Mouse (Mus musculus): Measurements from ENCODE around the gene Htr1a. TPM values are rescaled to one million over a fixed set of nuclear protein-coding genes. Genes with fewer than 3 reads are reported as not detected.

The Htr1a gene
- 10 to 100 TPM; 37.8 to 43.9 TPM for total RNA-seq (2021)

GRCm38 (mm10) chr13:105443339-105443738 lies at the start of gene Htr1a:
TSS of gene Htr1a (plus strand) at chr13:105443639.
- peak; percentile 10 to 20 for DNase-seq (ENCODE audit: extremely low spot score in 1 of 2, low spot score in 1 of 2)

GRCm38 (mm10) chr13:105411535-105412326 lies 31.7 kb upstream of the Htr1a start:
- DNase-seq (ENCODE audit: extremely low spot score in 1 of 2, low spot score in 1 of 2): peak; percentile 8 to 14

GRCm38 (mm10) chr13:105412327-105412722 lies 31.1 kb upstream of the Htr1a start:
- DNase-seq (ENCODE audit: extremely low spot score in 1 of 2, low spot score in 1 of 2): no peak

- no peak for DNase-seq (ENCODE audit: extremely low spot score in 1 of 2, low spot score in 1 of 2)
Measured at GRCm38 (mm10) chr13:105433141-105433540, 10.3 kb upstream of the Htr1a start.

GRCm38 (mm10) chr13:105433630-105434029 lies 9.8 kb upstream of the Htr1a start:
- no peak for DNase-seq (ENCODE audit: extremely low spot score in 1 of 2, low spot score in 1 of 2)

- DNase-seq (ENCODE audit: extremely low spot score in 1 of 2, low spot score in 1 of 2): peak; percentile 36 to 74
Measured at GRCm38 (mm10) chr13:105442576-105442975, 863 bp upstream of the Htr1a start.

GRCm38 (mm10) chr13:105443871-105444237 lies 415 bp downstream of the Htr1a start:
- peak; percentile 33 to 34 for DNase-seq (ENCODE audit: extremely low spot score in 1 of 2, low spot score in 1 of 2)

- peak in 1 of 2 experiments; percentile 61 for DNase-seq (ENCODE audit: extremely low spot score in 1 of 2, low spot score in 1 of 2)
Measured at GRCm38 (mm10) chr13:105444238-105444894, 927 bp downstream of the Htr1a start.

GRCm38 (mm10) chr13:105444895-105445281 lies 1.4 kb downstream of the Htr1a start:
- DNase-seq (ENCODE audit: extremely low spot score in 1 of 2, low spot score in 1 of 2): peak; percentile 27 to 30

GRCm38 (mm10) chr13:105446239-105446638 lies 2.8 kb downstream of the Htr1a start:
- DNase-seq (ENCODE audit: extremely low spot score in 1 of 2, low spot score in 1 of 2): peak; percentile 14 to 15

GRCm38 (mm10) chr13:105447695-105448094 lies 4.3 kb downstream of the Htr1a start:
- DNase-seq (ENCODE audit: extremely low spot score in 1 of 2, low spot score in 1 of 2): no peak

GRCm38 (mm10) chr13:105451536-105451935 lies 8.1 kb downstream of the Htr1a start:
- DNase-seq (ENCODE audit: extremely low spot score in 1 of 2, low spot score in 1 of 2): peak in 1 of 2 experiments; percentile 10

Other genes with a start within 250 kb of the Htr1a start
- gene Rnf180, start 148.8 kb upstream of the Htr1a start, total RNA-seq (2021): 10 to 100 TPM; 18.0 to 19.7 TPM